Mouse (Mus musculus): ENCODE results near the gene Map3k20.

GRCm38 (mm10) chr2:72376946-72377345 lies 91.5 kb downstream of the Map3k20 start:
- TF ChIP-seq CTCF (IDR thresholded peaks at IDR 0.05; ENCODE audit: borderline replicate concordance, insufficient read depth, low read depth, low read length): no peak
- TF ChIP-seq POLR2A (IDR thresholded peaks at IDR 0.05; ENCODE audit: borderline replicate concordance, insufficient read depth, low read length): no peak

Measured in cerebellum, adult 2 months (tissue).